23 mouse cellular contexts compared by ENCODE assay signal in the genomic region with DNA sequence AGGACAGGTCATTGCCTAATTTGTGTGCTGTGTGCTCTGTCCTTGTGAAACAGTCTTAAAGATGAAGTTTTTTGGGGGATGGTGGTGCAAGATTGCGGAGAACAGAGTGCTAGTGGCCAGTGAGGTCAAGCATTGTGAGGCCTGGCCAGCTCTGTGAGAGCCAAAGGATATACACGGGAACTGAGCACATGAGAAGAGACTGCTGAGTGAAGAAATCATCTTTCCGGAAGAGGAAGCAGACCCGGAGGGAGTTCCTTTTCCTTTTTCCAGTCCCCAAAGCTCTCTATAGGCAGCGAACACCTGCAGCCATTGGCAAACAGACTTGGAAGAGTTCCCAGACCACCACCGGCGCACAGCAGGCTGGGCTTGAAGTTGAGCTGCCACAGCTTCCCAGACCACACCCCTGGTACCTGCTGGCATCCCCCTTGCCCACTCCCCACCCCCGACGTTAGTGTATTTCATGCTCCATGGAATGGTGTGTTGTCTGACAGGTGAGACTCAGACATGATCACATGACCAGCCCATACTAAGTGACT. TPM values are rescaled to one million over a fixed set of nuclear protein-coding genes. Genes with fewer than 3 reads are reported as not detected.
A peak's percentile ranks its signal among the peaks of the same experiment; 100 is the strongest.
DNase-seq lines count a peak whose midpoint lies in the region; ATAC-seq and TF ChIP-seq lines count a peak whose summit lies in the region.
"Had no signal": no experiment of that assay in that cellular context is flagged by ENCODE, and none has a peak within 500 bp of the region (broad histone marks: within the 10 kb centered on the region; RNA-seq: fewer than 3 reads in every experiment).

No protein-coding gene starts in this region.

- H3K4me2 ChIP-seq in liver, embryonic 13.5 days: no peak overlapping the region
- H3K4me2 ChIP-seq in liver, embryonic 11.5 days: no peak overlapping the region
- H3K4me2 ChIP-seq: embryonic facial prominence, embryonic 15.5 days; heart, embryonic 15.5 days; hindbrain, embryonic 15.5 days had no signal

- no peak for TF ChIP-seq POLR2A in brain, embryonic 14.5 days (IDR thresholded peaks at IDR 0.05; ENCODE audit: borderline replicate concordance, extremely low read depth, insufficient read depth, insufficient read length, poor library complexity, severe bottlenecking)

- peaks cover 43% of the 10 kb centered on the region for H3K4me1 ChIP-seq in liver, embryonic 13.5 days (replicated peaks)
- H3K4me1 ChIP-seq in liver, embryonic 11.5 days (replicated peaks; ENCODE audit: control insufficient read depth, insufficient read depth, low read length): peaks cover 15% of the 10 kb centered on the region
- H3K4me1 ChIP-seq: embryonic facial prominence, embryonic 15.5 days; heart, embryonic 15.5 days; hindbrain, embryonic 15.5 days had no signal

- 70% methylated on average over 9 of the region's 9 CpGs for WGBS in liver, embryonic 13.5 days (ENCODE audit: insufficient replicate concordance)
- WGBS in liver, embryonic 11.5 days: 70% methylated on average over 9 of the region's 9 CpGs

- H3K27ac ChIP-seq in liver, embryonic 13.5 days: peak overlapping the region; percentile 2; the same call in 1 of the 2 replicates
- H3K27ac ChIP-seq in liver, embryonic 11.5 days (ENCODE audit: low read depth, low read length): no peak overlapping the region
- H3K27ac ChIP-seq: embryonic facial prominence, embryonic 15.5 days; forebrain, embryonic 10.5 days; gastrocnemius, adult 2 months; heart, embryonic 10.5 days; heart, embryonic 15.5 days; hindbrain, embryonic 15.5 days had no signal

- DNase-seq in liver, embryonic 13.5 days: no peak
- no peak for DNase-seq in liver, embryonic 11.5 days (ENCODE audit: low spot score)
- peak; percentile 16 for DNase-seq in brain, embryonic 14.5 days (ENCODE audit: low read depth)
- DNase-seq in testis, postnatal 10 days (ENCODE audit: low spot score): no peak
- DNase-seq in embryo, embryonic 10 days (ENCODE audit: low spot score): no peak
- DNase-seq: adrenal gland, adult 8-10 months; adrenal gland, postnatal 36 days; cerebellum, adult 18-20 months; cerebellum, adult 9-11 months; cerebellum, postnatal 36 days; embryo, embryonic 11 days; gastrocnemius, adult 2 months; gastrocnemius, postnatal 25 days; heart, adult 18-20 months; heart, postnatal 14 days had no signal

- H3K36me3 ChIP-seq in liver, embryonic 13.5 days: no peaks in the 10 kb centered on the region
- H3K36me3 ChIP-seq in liver, embryonic 11.5 days (ENCODE audit: control insufficient read depth, insufficient read depth, low read length): no peaks in the 10 kb centered on the region
- H3K36me3 ChIP-seq: embryonic facial prominence, embryonic 15.5 days; heart, embryonic 10.5 days; heart, embryonic 15.5 days; hindbrain, embryonic 15.5 days had no signal

- no peak for ATAC-seq in liver, embryonic 13.5 days (ENCODE audit: low read depth)
- no peak for ATAC-seq in liver, embryonic 11.5 days (replicated peaks; ENCODE audit: low FRiP score)
- peak; percentile 88 for ATAC-seq in megakaryocyte, adult 5-6 weeks (ENCODE audit: poor library complexity, severe bottlenecking)
- ATAC-seq: forebrain, embryonic 14.5 days had no signal

- H3K27me3 ChIP-seq in liver, embryonic 13.5 days: no peaks in the 10 kb centered on the region
- no peaks in the 10 kb centered on the region for H3K27me3 ChIP-seq in liver, embryonic 11.5 days (replicated peaks; ENCODE audit: control insufficient read depth, insufficient read depth, low read length)
- H3K27me3 ChIP-seq: embryonic facial prominence, embryonic 15.5 days; heart, embryonic 15.5 days; hindbrain, embryonic 15.5 days had no signal

- no peak for TF ChIP-seq CTCF in brain, embryonic 14.5 days (IDR thresholded peaks at IDR 0.05; ENCODE audit: borderline replicate concordance, extremely low read depth, insufficient read depth, insufficient read length)

- no peak overlapping the region for H3K4me3 ChIP-seq in liver, embryonic 13.5 days (replicated peaks)
- no peak overlapping the region for H3K4me3 ChIP-seq in liver, embryonic 11.5 days (ENCODE audit: low read depth, low read length)
- H3K4me3 ChIP-seq: embryonic facial prominence, embryonic 15.5 days; erythroblast, embryonic 14.5 days; forebrain, embryonic 10.5 days; gastrocnemius, adult 2 months; heart, embryonic 10.5 days; heart, embryonic 15.5 days; hindbrain, embryonic 15.5 days had no signal

- no peak overlapping the region for H3K9ac ChIP-seq in liver, embryonic 13.5 days
- H3K9ac ChIP-seq in liver, embryonic 11.5 days (ENCODE audit: low read depth, low read length): no peak overlapping the region
- H3K9ac ChIP-seq: embryonic facial prominence, embryonic 15.5 days; heart, embryonic 15.5 days; hindbrain, embryonic 15.5 days had no signal

- no peaks in the 10 kb centered on the region for H3K9me3 ChIP-seq in liver, embryonic 13.5 days (replicated peaks)
- H3K9me3 ChIP-seq in liver, embryonic 11.5 days (ENCODE audit: control insufficient read depth, low read length): no peaks in the 10 kb centered on the region
- H3K9me3 ChIP-seq: embryonic facial prominence, embryonic 15.5 days; forebrain, embryonic 10.5 days; heart, embryonic 10.5 days; heart, embryonic 15.5 days; hindbrain, embryonic 15.5 days had no signal

RNA-seq across cellular contexts. Expression of a gene that starts 22.6 kb away (rescaled TPM):
- polyA plus RNA-seq in liver, embryonic 13.5 days (2015; fragmentation: Nextera tagmentation; extraction: Ambion mirVana): 48.6 and 55.8 TPM in 2 replicates
- 69.5 and 71.8 TPM in 2 replicates for polyA plus RNA-seq in liver, embryonic 11.5 days (2014; fragmentation: Nextera tagmentation; extraction: Ambion mirVana)
- 57.3 and 72.7 TPM in 2 replicates for polyA plus RNA-seq in brain, embryonic 14.5 days (2012; rRNA removed)
- total RNA-seq in megakaryocyte, adult 5-6 weeks (2015): 18.7 and 22.8 TPM in 2 replicates
- 52.4 and 70.8 TPM in 2 replicates for total RNA-seq in megakaryocyte, adult 5-6 weeks (2017)
